ENCODE assay signal across 16 mouse cellular contexts in genomic region chr19:42126219-42126605, GRCm38 (mm10). TPM values are rescaled to one million over a fixed set of nuclear protein-coding genes. Genes with fewer than 3 reads are reported as not detected.
DNase-seq lines count a peak whose midpoint lies in the region; ATAC-seq and TF ChIP-seq lines count a peak whose summit lies in the region.
"Had no signal": no experiment of that assay in that cellular context is flagged by ENCODE, and none has a peak within 500 bp of the region (broad histone marks: within the 10 kb centered on the region; RNA-seq: fewer than 3 reads in every experiment).

No protein-coding gene starts in this region.

- H3K4me2 ChIP-seq in myocyte (ENCODE audit: low read depth) = peak overlapping the region; percentile 97
- H3K4me2 ChIP-seq: neural tube, embryonic 15.5 days had no signal

- no peak for TF ChIP-seq CTCF in layer of hippocampus, adult 2 months (conservative IDR thresholded peaks at IDR 0.05)
- TF ChIP-seq CTCF in ES-Bruce4 (IDR thresholded peaks at IDR 0.05; ENCODE audit: low read depth, low read length) = no peak

- TF ChIP-seq POLR2A in ES-Bruce4 (IDR thresholded peaks at IDR 0.05; ENCODE audit: insufficient read depth, low read length) = no peak
- no peak for TF ChIP-seq POLR2A in myocyte (IDR thresholded peaks at IDR 0.05; ENCODE audit: insufficient read length, low read depth)

- H3K4me3 ChIP-seq in layer of hippocampus, adult 2 months = no peak overlapping the region
- peak overlapping the region; percentile 19 for H3K4me3 ChIP-seq in ES-Bruce4 (ENCODE audit: low read depth, low read length)
- peak overlapping the region; percentile 74 for H3K4me3 ChIP-seq in myocyte
- H3K4me3 ChIP-seq: liver, embryonic 13.5 days; neural tube, embryonic 15.5 days had no signal

- peak overlapping the region; percentile 86; the same call in 1 of the 2 replicates for H3K9ac ChIP-seq in ES-Bruce4 (ENCODE audit: low read depth, poor library complexity, severe bottlenecking)
- H3K9ac ChIP-seq: liver, embryonic 13.5 days; neural tube, embryonic 15.5 days had no signal

- no peaks in the 10 kb centered on the region for H3K9me3 ChIP-seq in ES-Bruce4 (replicated peaks; ENCODE audit: control insufficient read depth, insufficient read depth, low read length, poor library complexity, severe bottlenecking)
- H3K9me3 ChIP-seq: liver, embryonic 13.5 days; neural tube, embryonic 15.5 days had no signal

- peaks cover 8% of the 10 kb centered on the region for H3K4me1 ChIP-seq in ES-Bruce4 (ENCODE audit: control insufficient read depth, insufficient read depth, low read length)

- peak overlapping the region; percentile 49 for H3K27ac ChIP-seq in layer of hippocampus, adult 2 months
- peak overlapping the region; percentile 13; the same call in 1 of the 2 replicates for H3K27ac ChIP-seq in ES-Bruce4 (ENCODE audit: insufficient read depth, low read length)
- H3K27ac ChIP-seq: kidney, postnatal 0 days; liver, embryonic 13.5 days; neural tube, embryonic 15.5 days had no signal

- no peak for ATAC-seq in frontal cortex, adult (ENCODE audit: low TSS enrichment)
- ATAC-seq: forebrain, embryonic 16.5 days had no signal

- H3K36me3 ChIP-seq in ES-Bruce4 (ENCODE audit: control insufficient read depth, insufficient read depth, low read length, poor library complexity, severe bottlenecking) (peaks cover 22% of the 10 kb centered on the region), myocyte (ENCODE audit: control insufficient read depth, insufficient read depth) (peaks cover 26% of the 10 kb centered on the region)

- H3K27me3 ChIP-seq in ES-Bruce4 (ENCODE audit: control insufficient read depth, insufficient read depth, low read length, poor library complexity, severe bottlenecking) (no peaks in the 10 kb centered on the region), myocyte (ENCODE audit: control insufficient read depth, insufficient read depth, insufficient read length) (no peaks in the 10 kb centered on the region)
- H3K27me3 ChIP-seq: liver, embryonic 13.5 days had no signal

- TF ChIP-seq EP300 in ES-Bruce4 (IDR thresholded peaks at IDR 0.05; ENCODE audit: insufficient read depth, low read depth, low read length) = no peak

- no peak overlapping the region for H3ac ChIP-seq in myocyte (ENCODE audit: control insufficient read depth, insufficient read length)

- DNase-seq in adrenal gland, adult (ENCODE audit: inconsistent age in 2 of 2, low spot score in 1 of 2) = peak; percentile 83 to 93
- no peak for DNase-seq in adrenal gland, postnatal 4 days (ENCODE audit: low spot score in 2 of 2)
- no peak for DNase-seq in layer of hippocampus, adult 2 months (ENCODE audit: low spot score in 2 of 2)
- no peak for DNase-seq in layer of hippocampus, postnatal 36 days
- no peak for DNase-seq in thymus, postnatal 14 days
- DNase-seq: embryo, embryonic 11 days; gastrocnemius, postnatal 14 days; liver, embryonic 13.5 days; spleen, adult 18-20 months had no signal

- H3K79me2 ChIP-seq in myocyte (ENCODE audit: control insufficient read depth, insufficient read depth) = peaks cover 32% of the 10 kb centered on the region

TF ChIP-seq in myocyte, 11 proteins besides CTCF, POLR2A, EP300 and RAD21:
- TF ChIP-seq POLR2AphosphoS2 (IDR thresholded peaks at IDR 0.05; ENCODE audit: insufficient read length, low read depth) (peak; percentile 62), SRF (IDR thresholded peaks at IDR 0.05; ENCODE audit: control insufficient read depth, insufficient read length, low read depth) (no peak)

RNA-seq across cellular contexts. Expression of gene Avpi1, which starts 2.6 kb away (rescaled TPM):
- total RNA-seq in adrenal gland, postnatal 4 days (2021) = 10 to 100 TPM; 15.1 to 15.3 TPM
- 10 to 100 TPM; 18.0 to 20.7 TPM for total RNA-seq in layer of hippocampus, adult 2 months (2021)
- 10 to 100 TPM; 16.0 to 18.4 TPM for total RNA-seq in layer of hippocampus, postnatal 36 days (2021)
- polyA plus RNA-seq in ES-Bruce4 (2011; ENCODE audit: insufficient read depth, insufficient read length, low read depth, missing spikeins) = 44.7 and 49.2 TPM in 2 replicates
- polyA plus RNA-seq in myocyte (2012; fragmentation: generic; extraction: Trizol) = 128 TPM

RNA-seq across cellular contexts. Expression of gene Marveld1, which starts 21.0 kb away (rescaled TPM):
- 10 to 100 TPM; 45.5 to 47.2 TPM for total RNA-seq in adrenal gland, postnatal 4 days (2021)
- total RNA-seq in layer of hippocampus, adult 2 months (2021) = 1 to 10 TPM; 7.0 to 8.3 TPM
- 1 to 10 TPM; 5.5 to 7.1 TPM for total RNA-seq in layer of hippocampus, postnatal 36 days (2021)
- polyA plus RNA-seq in ES-Bruce4 (2011; ENCODE audit: insufficient read depth, insufficient read length, low read depth, missing spikeins) (15.0 and 17.7 TPM in 2 replicates), myocyte (2012; fragmentation: generic; extraction: Trizol) (36.1 TPM)

RNA-seq across cellular contexts. Expression of gene Pi4k2a, which starts 35.9 kb away (rescaled TPM):
- total RNA-seq in adrenal gland, postnatal 4 days (2021) = 10 to 100 TPM; 37.5 to 42.3 TPM
- total RNA-seq in layer of hippocampus, adult 2 months (2021) = 10 to 100 TPM; 62.5 to 68.2 TPM
- total RNA-seq in layer of hippocampus, postnatal 36 days (2021) = 10 to 100 TPM; 60.3 to 69.8 TPM
- polyA plus RNA-seq in ES-Bruce4 (2011; ENCODE audit: insufficient read depth, insufficient read length, low read depth, missing spikeins) (27.2 and 30.4 TPM in 2 replicates), myocyte (2012; fragmentation: generic; extraction: Trizol) (37.5 TPM)

RNA-seq across cellular contexts. Expression of gene Zfyve27, which starts 37.5 kb away (rescaled TPM):
- 10 to 100 TPM; 61.4 to 63.9 TPM for total RNA-seq in adrenal gland, postnatal 4 days (2021)
- 100 to 1,000 TPM in 1 of 2 experiments, 10 to 100 TPM in 1; 91.7 to 101 TPM for total RNA-seq in layer of hippocampus, adult 2 months (2021)
- total RNA-seq in layer of hippocampus, postnatal 36 days (2021) = 100 to 1,000 TPM in 1 of 2 experiments, 10 to 100 TPM in 1; 88.2 to 105 TPM
- polyA plus RNA-seq in ES-Bruce4 (2011; ENCODE audit: insufficient read depth, insufficient read length, low read depth, missing spikeins) = 24.4 and 25.0 TPM in 2 replicates
- polyA plus RNA-seq in myocyte (2012; fragmentation: generic; extraction: Trizol) = 22.4 TPM

RNA-seq across cellular contexts. Expression of gene Morn4, which starts 40.1 kb away (rescaled TPM):
- total RNA-seq in adrenal gland, postnatal 4 days (2021) = 10 to 100 TPM; 15.0 to 16.0 TPM
- 10 to 100 TPM; 65.6 to 67.0 TPM for total RNA-seq in layer of hippocampus, adult 2 months (2021)
- 10 to 100 TPM; 63.5 to 69.2 TPM for total RNA-seq in layer of hippocampus, postnatal 36 days (2021)
- polyA plus RNA-seq in ES-Bruce4 (2011; ENCODE audit: insufficient read depth, insufficient read length, low read depth, missing spikeins) (18.8 and 19.6 TPM in 2 replicates), myocyte (2012; fragmentation: generic; extraction: Trizol) (32.3 TPM)
- total RNA-seq: monocyte, adult 5-6 weeks had no signal

Comparison
In these comparisons a context has a peak if more than half of its experiments do, and no peak if none do; other contexts are left out.
1. DNase-seq: peak in adrenal gland, adult (2 of 2); none in adrenal gland, postnatal 4 days (0 of 2), layer of hippocampus, adult 2 months (0 of 2), layer of hippocampus, postnatal 36 days (0 of 2) and thymus, postnatal 14 days (single experiment).
2. RNA of gene Marveld1, which starts 21.0 kb away (total RNA-seq): 45.5 to 47.2 TPM in adrenal gland, postnatal 4 days; 7.0 to 8.3 TPM in layer of hippocampus, adult 2 months and 5.5 to 7.1 TPM in layer of hippocampus, postnatal 36 days; every median in the first group is over 4 times any median in the second.